Mouse (Mus musculus) frontal cortex, adult 2 months (tissue): ENCODE data around the gene Tjp2. TPM values are rescaled to one million over a fixed set of nuclear protein-coding genes. Genes with fewer than 3 reads are reported as not detected.

ENCODE experiments used
- DNase-seq, 2 experiments: peaks; one replicate each; pipeline ENCODE4 v3.0.0; 2022; ENCODE audit warnings: low spot score in 1 of 2; ENCODE audit errors: extremely low spot score in 1 of 2
- polyA plus RNA-seq: library from polyadenylated mRNA; depleted of rRNA; stranded (reverse); fragments of >200 nt; gene quantifications from 2 replicates; pipeline ENCODE4 v1.2.3, GENCODE M21; 2012; rRNA removed

Tjp2 gene
- polyA plus RNA-seq, 1 experiment: 16.2 TPM

DNA sequence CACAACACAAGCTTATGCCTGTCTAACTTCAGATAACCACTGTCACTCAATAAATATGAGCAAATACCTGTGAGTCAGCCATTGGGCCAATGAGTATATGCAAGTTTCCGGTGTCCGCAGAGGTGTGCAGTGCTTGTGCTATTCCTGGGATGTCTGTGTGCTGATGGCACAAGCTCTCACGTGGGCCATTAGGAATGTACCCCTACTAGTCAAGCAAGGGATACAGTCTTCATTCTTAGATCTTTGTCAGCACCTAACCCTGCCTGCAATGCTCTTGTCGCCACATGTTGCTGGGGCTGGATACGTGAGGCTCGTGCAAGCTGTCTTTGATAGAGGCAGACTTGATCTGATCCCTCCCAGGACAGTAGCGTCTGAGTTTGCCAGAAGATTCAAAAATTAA is 148.3 kb downstream of the Tjp2 start:
- DNase-seq: no peak

DNA sequence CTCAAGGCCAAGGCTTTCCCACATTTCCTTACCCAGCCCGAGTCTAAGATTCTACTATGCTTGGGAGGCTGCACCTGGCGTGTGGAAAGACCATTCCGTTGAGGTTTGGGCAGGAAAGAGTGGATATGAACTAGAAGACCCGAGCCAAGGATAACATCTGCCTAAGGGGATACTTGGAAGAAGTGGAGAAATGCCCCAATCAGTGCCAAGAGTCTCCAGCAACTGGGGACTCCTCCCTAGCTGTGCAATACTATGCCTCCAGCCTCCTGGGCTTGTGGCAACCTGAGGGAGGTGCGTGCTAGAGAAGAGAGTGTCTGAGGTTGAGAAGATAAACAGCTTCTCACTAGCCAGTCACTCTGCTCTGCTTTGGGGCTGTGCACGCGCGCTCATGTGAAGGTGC is 148.9 kb downstream of the Tjp2 start:
- DNase-seq: no peak

- DNase-seq: no peak
Observed at GRCm38 (mm10) chr19:24073155-24073554, 151.7 kb downstream of the Tjp2 start.

- DNase-seq: no peak
Observed at GRCm38 (mm10) chr19:24064348-24064895, 160.4 kb downstream of the Tjp2 start.

DNA sequence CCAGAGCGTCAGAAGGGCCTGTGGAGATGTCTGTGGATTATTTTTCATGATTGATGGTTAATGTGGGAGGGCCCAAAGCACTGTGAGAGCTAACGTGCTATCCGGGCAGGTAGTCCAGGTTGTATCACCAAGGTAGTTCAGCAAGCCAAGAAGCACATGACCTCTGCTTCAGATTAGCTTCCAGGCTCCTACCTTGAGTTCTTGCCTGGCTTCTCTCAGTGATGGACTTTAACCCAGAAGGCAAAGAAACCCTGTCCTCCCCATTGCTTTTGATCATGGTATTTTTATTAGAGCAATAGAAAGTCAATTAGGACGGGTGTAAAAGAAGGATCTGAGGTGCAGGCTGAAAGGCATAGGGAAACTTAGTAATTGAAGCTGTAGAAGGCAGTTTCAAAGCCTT is 161.2 kb downstream of the Tjp2 start:
- no peak for DNase-seq

GRCm38 (mm10) chr19:24058851-24059250 is 166.0 kb downstream of the Tjp2 start:
- DNase-seq: no peak

GRCm38 (mm10) chr19:24058021-24058420 is 166.8 kb downstream of the Tjp2 start:
- DNase-seq: no peak

GRCm38 (mm10) chr19:24056880-24057279 is 167.9 kb downstream of the Tjp2 start:
- DNase-seq: no peak

DNA sequence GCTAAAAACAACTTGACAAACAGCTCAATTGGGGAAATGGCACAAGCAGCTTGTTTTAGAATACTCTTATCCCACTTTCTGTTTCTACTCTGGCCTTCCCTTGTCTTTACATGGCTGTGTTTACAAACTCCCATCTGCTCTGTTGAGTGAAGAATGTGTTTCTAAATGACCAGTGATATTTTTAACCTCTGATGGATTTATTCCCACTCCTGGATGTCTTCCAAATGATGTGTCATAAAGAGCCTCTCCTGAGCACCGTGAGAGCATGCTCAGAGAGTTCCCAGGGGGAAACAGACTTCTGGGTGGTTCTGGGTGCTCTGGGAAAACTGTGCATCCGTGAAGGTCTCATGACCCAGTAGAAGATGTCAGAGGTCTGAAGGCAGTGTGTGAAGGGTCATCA is 169.9 kb downstream of the Tjp2 start:
- peak; percentile 13 to 60 for DNase-seq

DNA sequence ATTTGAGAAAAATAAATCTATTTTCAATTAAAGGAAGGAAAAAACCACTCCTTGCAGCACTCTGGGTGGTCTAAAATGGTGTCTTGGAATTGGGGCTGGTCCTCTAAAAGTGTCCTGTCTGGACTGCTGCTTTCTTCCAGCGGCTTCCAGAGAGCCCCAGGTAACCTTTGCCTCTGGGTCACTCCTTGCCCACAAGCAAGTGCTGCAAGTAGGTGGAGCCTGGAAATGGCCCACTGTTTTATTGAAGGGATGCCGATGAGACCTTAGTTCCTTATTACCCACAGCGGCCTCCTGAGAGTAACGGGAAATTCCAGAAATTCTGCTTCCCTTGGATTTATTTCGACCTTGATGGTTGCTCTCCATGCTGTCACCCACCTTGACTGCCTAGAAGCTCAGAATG is 170.6 kb downstream of the Tjp2 start:
- DNase-seq: no peak

DNA sequence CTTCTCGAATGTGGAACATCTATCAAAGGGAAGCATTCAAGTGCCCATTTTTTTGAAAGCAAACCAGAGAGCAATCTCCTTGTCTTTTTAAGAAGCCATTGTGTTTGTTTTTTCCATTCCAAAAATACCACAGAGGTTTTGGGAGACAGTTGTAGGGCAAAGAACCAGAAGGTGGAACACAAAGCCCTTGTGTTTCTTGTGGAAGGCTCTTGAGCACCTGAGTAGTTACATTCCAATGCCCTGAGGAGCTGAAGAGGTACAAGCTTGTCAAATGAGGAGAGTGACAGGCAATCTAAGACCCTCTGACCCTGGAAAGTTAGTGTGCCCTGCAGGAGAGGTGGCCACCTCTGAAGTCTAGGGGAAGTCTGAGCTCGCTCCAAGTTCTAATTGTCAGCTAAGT is 174.3 kb downstream of the Tjp2 start:
- DNase-seq: no peak

- no peak for DNase-seq
Observed at GRCm38 (mm10) chr19:24049329-24049728, 175.5 kb downstream of the Tjp2 start.

- no peak for DNase-seq
Observed at GRCm38 (mm10) chr19:24046395-24046993, 178.3 kb downstream of the Tjp2 start.

Other genes with a start within 250 kb of the Tjp2 start
- 17.3 and 17.5 TPM in 2 replicates for gene Fam189a2, start 194.0 kb downstream of the Tjp2 start, polyA plus RNA-seq
- 9.8 TPM in 2 replicates for gene Fxn, start 55.6 kb upstream of the Tjp2 start, polyA plus RNA-seq